8 mouse cellular contexts compared by ENCODE assay signal in genomic region chr1:55237643-55238161, GRCm38 (mm10). TPM values are rescaled to one million over a fixed set of nuclear protein-coding genes. Genes with fewer than 3 reads are reported as not detected.
A peak's percentile ranks its signal among the peaks of the same experiment; 100 is the strongest.
DNase-seq lines count a peak whose midpoint lies in the region; ATAC-seq and TF ChIP-seq lines count a peak whose summit lies in the region.

No protein-coding gene starts in this region.

- peak overlapping the region; percentile 83 for H3K9ac ChIP-seq in heart, adult 2 months (ENCODE audit: low read depth, low read length)
- peak overlapping the region; percentile 74 for H3K9ac ChIP-seq in embryonic facial prominence, embryonic 11.5 days (replicated peaks; ENCODE audit: low read length)
- H3K9ac ChIP-seq in hindbrain, embryonic 11.5 days (ENCODE audit: low read depth, low read length): peak overlapping the region; percentile 73
- peak overlapping the region; percentile 62 for H3K9ac ChIP-seq in limb, embryonic 15.5 days
- H3K9ac ChIP-seq in neural tube, embryonic 13.5 days: peak overlapping the region; percentile 85

- DNase-seq in heart, adult 2 months: no peak
- DNase-seq in heart, postnatal 10 days: no peak
- DNase-seq in NIH3T3 (ENCODE audit: low read depth): peak; percentile 46
- peak; percentile 19 for DNase-seq in embryonic facial prominence, embryonic 11.5 days (ENCODE audit: low spot score)
- DNase-seq in hindbrain, embryonic 11.5 days (ENCODE audit: low spot score): peak; percentile 43
- no peak for DNase-seq in ovary, adult 18-20 months (ENCODE audit: low spot score)

- peaks cover 13% of the 10 kb centered on the region for H3K36me3 ChIP-seq in heart, adult 2 months (ENCODE audit: control insufficient read depth, insufficient read depth, low read length)
- no peaks in the 10 kb centered on the region for H3K36me3 ChIP-seq in embryonic facial prominence, embryonic 11.5 days (replicated peaks; ENCODE audit: control insufficient read depth, insufficient read depth, low read depth, low read length)
- no peaks in the 10 kb centered on the region for H3K36me3 ChIP-seq in hindbrain, embryonic 11.5 days (ENCODE audit: control insufficient read depth, insufficient read depth, low read length)
- peaks cover 2% of the 10 kb centered on the region; the same call in 1 of the 2 replicates for H3K36me3 ChIP-seq in limb, embryonic 15.5 days
- H3K36me3 ChIP-seq in neural tube, embryonic 13.5 days: no peaks in the 10 kb centered on the region

- no peaks in the 10 kb centered on the region for H3K9me3 ChIP-seq in embryonic facial prominence, embryonic 11.5 days (replicated peaks; ENCODE audit: control insufficient read depth, low read length)
- no peaks in the 10 kb centered on the region for H3K9me3 ChIP-seq in hindbrain, embryonic 11.5 days (ENCODE audit: control insufficient read depth, low read length)
- H3K9me3 ChIP-seq in limb, embryonic 15.5 days: no peaks in the 10 kb centered on the region
- H3K9me3 ChIP-seq in neural tube, embryonic 13.5 days: no peaks in the 10 kb centered on the region

- peak overlapping the region; percentile 94 for H3K4me2 ChIP-seq in embryonic facial prominence, embryonic 11.5 days (ENCODE audit: low read depth, low read length)
- peak overlapping the region; percentile 86 for H3K4me2 ChIP-seq in hindbrain, embryonic 11.5 days (replicated peaks; ENCODE audit: low read depth, low read length)
- peak overlapping the region; percentile 87 for H3K4me2 ChIP-seq in limb, embryonic 15.5 days
- peak overlapping the region; percentile 97 for H3K4me2 ChIP-seq in neural tube, embryonic 13.5 days

- WGBS in heart, adult 2 months: under 1% methylated on average over 23 of the region's 23 CpGs
- WGBS in embryonic facial prominence, embryonic 11.5 days: under 1% methylated on average over 23 of the region's 23 CpGs
- 2% methylated on average over 23 of the region's 23 CpGs for WGBS in hindbrain, embryonic 11.5 days
- under 1% methylated on average over 23 of the region's 23 CpGs for WGBS in limb, embryonic 15.5 days
- WGBS in neural tube, embryonic 13.5 days: under 1% methylated on average over 23 of the region's 23 CpGs

- TF ChIP-seq EP300 in heart, adult 2 months (IDR thresholded peaks at IDR 0.05; ENCODE audit: insufficient read depth, low read depth, low read length): no peak

- intact Hi-C loops in heart, adult 2 months (cut with DNase I): loop anchor here (2.0 to 5.0 kb wide), 4 partner anchors 35 to 150 kb away; partner anchors contain the start of genes Hspd1, Hspe1 and Mob4
- intact Hi-C loops in heart, postnatal 10 days (cut with DNase I): loop anchor here (2.0 to 5.0 kb wide), 4 partner anchors 45 to 635 kb away; partner anchors contain the start of genes Boll and Mob4

- no peak for TF ChIP-seq CTCF in heart, adult 2 months (IDR thresholded peaks at IDR 0.05)

- H3K27me3 ChIP-seq in heart, adult 2 months (ENCODE audit: control insufficient read depth, insufficient read depth, low read length): no peaks in the 10 kb centered on the region
- H3K27me3 ChIP-seq in embryonic facial prominence, embryonic 11.5 days (ENCODE audit: control insufficient read depth, insufficient read depth, low read length): no peaks in the 10 kb centered on the region
- no peaks in the 10 kb centered on the region for H3K27me3 ChIP-seq in hindbrain, embryonic 11.5 days (ENCODE audit: control insufficient read depth, insufficient read depth, low read length)
- no peaks in the 10 kb centered on the region for H3K27me3 ChIP-seq in limb, embryonic 15.5 days
- no peaks in the 10 kb centered on the region for H3K27me3 ChIP-seq in neural tube, embryonic 13.5 days

- peaks cover 6% of the 10 kb centered on the region for H3K4me1 ChIP-seq in heart, adult 2 months (ENCODE audit: control insufficient read depth, insufficient read depth, low read length)
- no peaks in the 10 kb centered on the region for H3K4me1 ChIP-seq in embryonic facial prominence, embryonic 11.5 days (ENCODE audit: control insufficient read depth, insufficient read depth, low read length)
- H3K4me1 ChIP-seq in hindbrain, embryonic 11.5 days (replicated peaks; ENCODE audit: control insufficient read depth, insufficient read depth, low read length): peaks cover 5% of the 10 kb centered on the region
- H3K4me1 ChIP-seq in limb, embryonic 15.5 days: peaks cover 14% of the 10 kb centered on the region
- peaks cover 49% of the 10 kb centered on the region for H3K4me1 ChIP-seq in neural tube, embryonic 13.5 days (replicated peaks)

- H3K79me2 ChIP-seq in heart, adult 2 months (replicated peaks; ENCODE audit: control insufficient read depth, insufficient read depth, low read length): peaks cover 2% of the 10 kb centered on the region; the same call in 1 of the 2 replicates

- peak overlapping the region; percentile 75 for H3K27ac ChIP-seq in heart, adult 2 months
- 0 out of 2 replicates have a peak overlapping the region, but pooled peaks have one; percentile 35 for H3K27ac ChIP-seq in embryonic facial prominence, embryonic 11.5 days (replicated peaks; ENCODE audit: low read depth, low read length)
- H3K27ac ChIP-seq in hindbrain, embryonic 11.5 days (ENCODE audit: low read depth, low read length): peak overlapping the region; percentile 47; the same call in 1 of the 2 replicates
- H3K27ac ChIP-seq in limb, embryonic 15.5 days: peak overlapping the region; percentile 63; the same call in 1 of the 2 replicates
- H3K27ac ChIP-seq in neural tube, embryonic 13.5 days (replicated peaks): peak overlapping the region; percentile 86

- no peak for TF ChIP-seq POLR2A in heart, adult 2 months (IDR thresholded peaks at IDR 0.05; ENCODE audit: insufficient read depth, low read depth, low read length)

- peak overlapping the region; percentile 71 for H3K4me3 ChIP-seq in heart, adult 2 months
- H3K4me3 ChIP-seq in embryonic facial prominence, embryonic 11.5 days (ENCODE audit: low read depth, low read length): peak overlapping the region; percentile 78
- peak overlapping the region; percentile 85 for H3K4me3 ChIP-seq in hindbrain, embryonic 11.5 days (ENCODE audit: low read depth, low read length)
- H3K4me3 ChIP-seq in limb, embryonic 15.5 days: peak overlapping the region; percentile 87
- peak overlapping the region; percentile 89 for H3K4me3 ChIP-seq in neural tube, embryonic 13.5 days

- no peak; the same call in 1 of the 2 replicates for ATAC-seq in embryonic facial prominence, embryonic 11.5 days (replicated peaks; ENCODE audit: insufficient number of reproducible peaks, low FRiP score, low TSS enrichment, low read depth)
- ATAC-seq in hindbrain, embryonic 11.5 days (ENCODE audit: low FRiP score): peak; percentile 67
- no peak for ATAC-seq in limb, embryonic 15.5 days (ENCODE audit: insufficient number of reproducible peaks, low FRiP score, low TSS enrichment, low read depth)
- peak; percentile 75 for ATAC-seq in neural tube, embryonic 13.5 days (ENCODE audit: low read depth)

RNA-seq across cellular contexts. Expression of gene Mars2, which starts 0.7 kb away (rescaled TPM):
- total RNA-seq in heart, adult 2 months (2021): 1 to 10 TPM; 5.0 to 5.3 TPM
- polyA plus RNA-seq in heart, adult 2 months (2012; rRNA removed): 2.0 and 3.6 TPM in 2 replicates
- 1 to 10 TPM; 4.2 to 5.5 TPM for total RNA-seq in heart, postnatal 10 days (2021)
- 2.4 and 2.8 TPM in 2 replicates for polyA plus RNA-seq in embryonic facial prominence, embryonic 11.5 days (2014; fragmentation: Nextera tagmentation; extraction: Ambion mirVana)
- polyA plus RNA-seq in hindbrain, embryonic 11.5 days (2014; fragmentation: Nextera tagmentation; extraction: Ambion mirVana): 2.7 TPM in 2 replicates
- 2.5 and 3.1 TPM in 2 replicates for polyA plus RNA-seq in limb, embryonic 15.5 days (2015; fragmentation: Nextera tagmentation; extraction: Ambion mirVana)
- 2.4 and 2.6 TPM in 2 replicates for polyA plus RNA-seq in neural tube, embryonic 13.5 days (2015; fragmentation: Nextera tagmentation; extraction: Ambion mirVana)

RNA-seq across cellular contexts. Expression of gene Rftn2, which starts 11.1 kb away (rescaled TPM):
- 10 to 100 TPM; 12.1 to 12.8 TPM for total RNA-seq in heart, adult 2 months (2021)
- polyA plus RNA-seq in heart, adult 2 months (2012; rRNA removed): 2.7 and 6.4 TPM in 2 replicates
- 10 to 100 TPM; 12.4 to 14.1 TPM for total RNA-seq in heart, postnatal 10 days (2021)
- 20.1 and 20.5 TPM in 2 replicates for polyA plus RNA-seq in embryonic facial prominence, embryonic 11.5 days (2014; fragmentation: Nextera tagmentation; extraction: Ambion mirVana)
- polyA plus RNA-seq in hindbrain, embryonic 11.5 days (2014; fragmentation: Nextera tagmentation; extraction: Ambion mirVana): 9.7 and 10.8 TPM in 2 replicates
- polyA plus RNA-seq in limb, embryonic 15.5 days (2015; fragmentation: Nextera tagmentation; extraction: Ambion mirVana): 28.0 and 31.8 TPM in 2 replicates
- polyA plus RNA-seq in neural tube, embryonic 13.5 days (2015; fragmentation: Nextera tagmentation; extraction: Ambion mirVana): 9.4 and 12.7 TPM in 2 replicates

Comparison
In these comparisons a context has a peak if more than half of its experiments do, and no peak if none do; other contexts are left out.
1. DNase-seq: peak in NIH3T3 (single experiment), embryonic facial prominence, embryonic 11.5 days (single experiment) and hindbrain, embryonic 11.5 days (single experiment); none in heart, adult 2 months (0 of 2), heart, postnatal 10 days (0 of 2) and ovary, adult 18-20 months (single experiment).
2. H3K27ac ChIP-seq: peak in every context shown above with its lines; median percentile 86 in neural tube, embryonic 13.5 days; 75 in heart, adult 2 months; 63 in limb, embryonic 15.5 days; 47 in hindbrain, embryonic 11.5 days; 35 in embryonic facial prominence, embryonic 11.5 days.
3. ATAC-seq: peak in hindbrain, embryonic 11.5 days (single experiment) and neural tube, embryonic 13.5 days (single experiment); none in embryonic facial prominence, embryonic 11.5 days (single experiment) and limb, embryonic 15.5 days (single experiment).
4. Peak in every context shown above with its lines, with median percentiles within 50 percentile points of each other: H3K4me3 ChIP-seq, H3K9ac ChIP-seq and H3K4me2 ChIP-seq.